ENCODE assay signal across 25 mouse cellular contexts in genomic region chr10:9405417-9405816, GRCm38 (mm10).
"Had no signal": no experiment of that assay in that cellular context is flagged by ENCODE, and none has a peak within 500 bp of the region (broad histone marks: within the 10 kb centered on the region; RNA-seq: fewer than 3 reads in every experiment).

No protein-coding gene starts in this region.

- DNase-seq: forebrain, postnatal 0 days; gastrocnemius, postnatal 14 days; gastrocnemius, postnatal 36 days; heart, adult 11 months; heart, adult 2 months; heart, postnatal 14 days; heart, postnatal 36 days; kidney, adult 11 months; kidney, postnatal 10 days; kidney, postnatal 25 days; layer of hippocampus, adult 9-11 months; layer of hippocampus, postnatal 36 days; left cerebral cortex, postnatal 4 days had no signal

- H3K4me2 ChIP-seq: forebrain, embryonic 15.5 days; heart, embryonic 11.5 days; heart, embryonic 13.5 days; heart, embryonic 15.5 days; hindbrain, embryonic 13.5 days; hindbrain, embryonic 15.5 days; limb, embryonic 12.5 days; limb, embryonic 15.5 days; liver, embryonic 12.5 days had no signal

- H3K27me3 ChIP-seq: forebrain, embryonic 15.5 days; heart, embryonic 13.5 days; heart, embryonic 15.5 days; hindbrain, embryonic 13.5 days; hindbrain, embryonic 15.5 days; limb, embryonic 12.5 days; limb, embryonic 15.5 days; liver, embryonic 12.5 days had no signal

- H3K4me3 ChIP-seq: forebrain, embryonic 15.5 days; heart, adult 2 months; heart, embryonic 13.5 days; heart, embryonic 15.5 days; hindbrain, embryonic 13.5 days; hindbrain, embryonic 15.5 days; limb, embryonic 12.5 days; limb, embryonic 15.5 days; liver, embryonic 12.5 days had no signal

- H3K27ac ChIP-seq: forebrain, embryonic 15.5 days; heart, adult 2 months; heart, embryonic 13.5 days; heart, embryonic 15.5 days; hindbrain, embryonic 13.5 days; hindbrain, embryonic 15.5 days; hindbrain, postnatal 0 days; limb, embryonic 12.5 days; limb, embryonic 15.5 days; liver, embryonic 12.5 days; liver, embryonic 14.5 days had no signal

- H3K4me1 ChIP-seq: forebrain, embryonic 15.5 days; heart, embryonic 13.5 days; heart, embryonic 15.5 days; hindbrain, embryonic 15.5 days; limb, embryonic 12.5 days; liver, embryonic 12.5 days had no signal

- H3K36me3 ChIP-seq: forebrain, embryonic 15.5 days; heart, embryonic 13.5 days; heart, embryonic 15.5 days; hindbrain, embryonic 13.5 days; hindbrain, embryonic 15.5 days; limb, embryonic 12.5 days; limb, embryonic 15.5 days; liver, embryonic 12.5 days had no signal

- H3K9ac ChIP-seq: forebrain, embryonic 15.5 days; forebrain, postnatal 0 days; heart, embryonic 13.5 days; heart, embryonic 15.5 days; hindbrain, embryonic 13.5 days; hindbrain, embryonic 15.5 days; limb, embryonic 12.5 days; limb, embryonic 15.5 days; liver, embryonic 12.5 days; liver, embryonic 14.5 days had no signal

- H3K9me3 ChIP-seq: forebrain, embryonic 15.5 days; heart, embryonic 13.5 days; heart, embryonic 15.5 days; hindbrain, embryonic 13.5 days; hindbrain, embryonic 15.5 days; limb, embryonic 12.5 days; limb, embryonic 15.5 days; liver, embryonic 12.5 days had no signal

- ATAC-seq: forebrain, embryonic 15.5 days; forebrain, postnatal 0 days; hindbrain, postnatal 0 days; intestine, embryonic 16.5 days; liver, embryonic 12.5 days had no signal
